26 mouse cellular contexts compared by ENCODE assay signal in the genomic region with DNA sequence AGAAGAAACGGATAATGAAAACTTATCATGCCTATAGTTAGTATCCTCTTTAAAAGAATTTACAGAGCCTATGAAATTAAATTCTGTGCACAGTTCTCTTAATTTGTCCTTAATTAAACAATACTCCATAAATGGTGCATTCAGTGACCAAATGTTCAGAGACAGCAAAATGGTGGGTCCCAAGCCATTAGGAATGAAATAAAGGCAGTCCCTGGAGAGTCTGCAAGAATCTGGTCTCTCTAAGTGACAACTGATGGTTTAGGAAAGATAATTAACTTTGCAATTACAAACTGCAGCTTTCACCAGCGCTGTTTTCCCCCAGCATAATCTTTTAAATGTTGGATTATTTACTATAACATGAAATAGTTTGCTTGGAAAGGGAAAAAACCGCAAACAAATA.
DNase-seq lines count a peak whose midpoint lies in the region; ATAC-seq lines count a peak whose summit lies in the region.
"Had no signal": no experiment of that assay in that cellular context is flagged by ENCODE, and none has a peak within 500 bp of the region (broad histone marks: within the 10 kb centered on the region; RNA-seq: fewer than 3 reads in every experiment).

No protein-coding gene starts in this region.

- no peaks in the 10 kb centered on the region for H3K4me1 ChIP-seq in hindbrain, embryonic 13.5 days (replicated peaks)
- no peaks in the 10 kb centered on the region for H3K4me1 ChIP-seq in hindbrain, embryonic 16.5 days (ENCODE audit: control insufficient read depth, insufficient read depth, low read depth, low read length)
- H3K4me1 ChIP-seq in midbrain, embryonic 14.5 days (ENCODE audit: control insufficient read depth, insufficient read depth, low read length) = no peaks in the 10 kb centered on the region
- no peaks in the 10 kb centered on the region for H3K4me1 ChIP-seq in midbrain, embryonic 16.5 days (ENCODE audit: control insufficient read depth, insufficient read depth, low read length)
- no peaks in the 10 kb centered on the region for H3K4me1 ChIP-seq in neural tube, embryonic 13.5 days (replicated peaks)
- no peaks in the 10 kb centered on the region for H3K4me1 ChIP-seq in neural tube, embryonic 15.5 days
- H3K4me1 ChIP-seq: embryonic facial prominence, embryonic 10.5 days; embryonic facial prominence, embryonic 12.5 days; forebrain, embryonic 13.5 days; forebrain, embryonic 15.5 days had no signal

- H3K27me3 ChIP-seq in hindbrain, embryonic 13.5 days = no peaks in the 10 kb centered on the region
- no peaks in the 10 kb centered on the region for H3K27me3 ChIP-seq in hindbrain, embryonic 16.5 days (replicated peaks; ENCODE audit: control insufficient read depth, insufficient read depth, low read length)
- no peaks in the 10 kb centered on the region for H3K27me3 ChIP-seq in midbrain, embryonic 14.5 days (ENCODE audit: control insufficient read depth, insufficient read depth, low read length)
- H3K27me3 ChIP-seq in midbrain, embryonic 16.5 days (ENCODE audit: control insufficient read depth, insufficient read depth, low read depth, low read length) = no peaks in the 10 kb centered on the region
- no peaks in the 10 kb centered on the region for H3K27me3 ChIP-seq in neural tube, embryonic 13.5 days
- H3K27me3 ChIP-seq in neural tube, embryonic 15.5 days (replicated peaks) = no peaks in the 10 kb centered on the region
- H3K27me3 ChIP-seq: CH12.LX; embryonic facial prominence, embryonic 12.5 days; forebrain, embryonic 13.5 days; forebrain, embryonic 15.5 days; Patski had no signal

- H3K9ac ChIP-seq in hindbrain, embryonic 13.5 days = no peak overlapping the region
- H3K9ac ChIP-seq in hindbrain, embryonic 16.5 days (ENCODE audit: low read depth, low read length) = no peak overlapping the region
- H3K9ac ChIP-seq in midbrain, embryonic 14.5 days (replicated peaks; ENCODE audit: low read length) = no peak overlapping the region
- H3K9ac ChIP-seq in midbrain, embryonic 16.5 days (ENCODE audit: low read depth, low read length) = no peak overlapping the region
- H3K9ac ChIP-seq in neural tube, embryonic 13.5 days = no peak overlapping the region
- no peak overlapping the region for H3K9ac ChIP-seq in neural tube, embryonic 15.5 days (replicated peaks)
- H3K9ac ChIP-seq: embryonic facial prominence, embryonic 12.5 days; forebrain, embryonic 13.5 days; forebrain, embryonic 15.5 days had no signal

- H3K4me3 ChIP-seq in hindbrain, embryonic 13.5 days = no peak overlapping the region
- no peak overlapping the region for H3K4me3 ChIP-seq in hindbrain, embryonic 16.5 days (ENCODE audit: low read length)
- H3K4me3 ChIP-seq in midbrain, embryonic 14.5 days (replicated peaks; ENCODE audit: low read depth, low read length) = no peak overlapping the region
- H3K4me3 ChIP-seq in midbrain, embryonic 16.5 days (ENCODE audit: low read depth, low read length) = no peak overlapping the region
- H3K4me3 ChIP-seq in neural tube, embryonic 13.5 days = no peak overlapping the region
- no peak overlapping the region for H3K4me3 ChIP-seq in neural tube, embryonic 15.5 days (replicated peaks)
- H3K4me3 ChIP-seq: embryonic facial prominence, embryonic 10.5 days; embryonic facial prominence, embryonic 12.5 days; forebrain, embryonic 13.5 days; forebrain, embryonic 15.5 days had no signal

- H3K27ac ChIP-seq in hindbrain, embryonic 13.5 days = no peak overlapping the region
- no peak overlapping the region for H3K27ac ChIP-seq in hindbrain, embryonic 16.5 days (ENCODE audit: low read depth, low read length)
- H3K27ac ChIP-seq in midbrain, embryonic 14.5 days (replicated peaks; ENCODE audit: low read depth, low read length) = no peak overlapping the region
- no peak overlapping the region for H3K27ac ChIP-seq in midbrain, embryonic 16.5 days (ENCODE audit: low read length)
- no peak overlapping the region for H3K27ac ChIP-seq in neural tube, embryonic 13.5 days (replicated peaks)
- H3K27ac ChIP-seq in neural tube, embryonic 15.5 days (replicated peaks) = no peak overlapping the region
- H3K27ac ChIP-seq: embryonic facial prominence, embryonic 10.5 days; embryonic facial prominence, embryonic 12.5 days; forebrain, embryonic 13.5 days; forebrain, embryonic 15.5 days had no signal

- 69% methylated on average over 3 of the region's 3 CpGs for WGBS in hindbrain, embryonic 13.5 days
- WGBS in hindbrain, embryonic 16.5 days = 67% methylated on average over 3 of the region's 3 CpGs
- WGBS in midbrain, embryonic 14.5 days = 83% methylated on average over 3 of the region's 3 CpGs
- 83% methylated on average over 3 of the region's 3 CpGs for WGBS in midbrain, embryonic 16.5 days
- 63% methylated on average over 3 of the region's 3 CpGs for WGBS in neural tube, embryonic 13.5 days
- WGBS in neural tube, embryonic 15.5 days = 46% methylated on average over 3 of the region's 3 CpGs

- 0 out of 2 replicates have a peak, but pooled peaks have one; percentile 61 for ATAC-seq in hindbrain, embryonic 13.5 days (ENCODE audit: low FRiP score)
- no peak; the same call in 1 of the 2 replicates for ATAC-seq in hindbrain, embryonic 16.5 days
- ATAC-seq in midbrain, embryonic 14.5 days (ENCODE audit: low FRiP score, low TSS enrichment) = no peak
- ATAC-seq in midbrain, embryonic 16.5 days = no peak
- ATAC-seq in neural tube, embryonic 13.5 days (ENCODE audit: low read depth) = peak; percentile 71
- no peak for ATAC-seq in neural tube, embryonic 15.5 days (ENCODE audit: low FRiP score)
- ATAC-seq: activated CD4-positive, CD25-positive, alpha-beta regulatory T cell, adult 4 months; CD4-positive, CD25-positive, alpha-beta regulatory T cell, adult 4 months; forebrain, embryonic 13.5 days; forebrain, embryonic 15.5 days; Patski had no signal

- no peak overlapping the region for H3K4me2 ChIP-seq in hindbrain, embryonic 13.5 days
- no peak overlapping the region for H3K4me2 ChIP-seq in hindbrain, embryonic 16.5 days (ENCODE audit: low read length)
- no peak overlapping the region for H3K4me2 ChIP-seq in midbrain, embryonic 14.5 days (ENCODE audit: low read length)
- H3K4me2 ChIP-seq in midbrain, embryonic 16.5 days (ENCODE audit: low read length) = no peak overlapping the region
- no peak overlapping the region for H3K4me2 ChIP-seq in neural tube, embryonic 13.5 days
- 0 out of 2 replicates have a peak overlapping the region, but pooled peaks have one; percentile 11 for H3K4me2 ChIP-seq in neural tube, embryonic 15.5 days
- H3K4me2 ChIP-seq: embryonic facial prominence, embryonic 12.5 days; forebrain, embryonic 13.5 days; forebrain, embryonic 15.5 days had no signal

- H3K36me3 ChIP-seq in hindbrain, embryonic 13.5 days = no peaks in the 10 kb centered on the region
- no peaks in the 10 kb centered on the region for H3K36me3 ChIP-seq in hindbrain, embryonic 16.5 days (ENCODE audit: control insufficient read depth, insufficient read depth, low read length)
- H3K36me3 ChIP-seq in midbrain, embryonic 14.5 days (ENCODE audit: control insufficient read depth, insufficient read depth, low read length) = no peaks in the 10 kb centered on the region
- no peaks in the 10 kb centered on the region for H3K36me3 ChIP-seq in midbrain, embryonic 16.5 days (ENCODE audit: control insufficient read depth, insufficient read depth, low read length)
- no peaks in the 10 kb centered on the region for H3K36me3 ChIP-seq in neural tube, embryonic 13.5 days
- H3K36me3 ChIP-seq in neural tube, embryonic 15.5 days = no peaks in the 10 kb centered on the region
- H3K36me3 ChIP-seq: embryonic facial prominence, embryonic 10.5 days; embryonic facial prominence, embryonic 12.5 days; forebrain, embryonic 15.5 days; G1E had no signal

- peak; percentile 4 for DNase-seq in midbrain, embryonic 14.5 days
- no peak for DNase-seq in neural tube, embryonic 10.5 days (ENCODE audit: extremely low spot score, low spot score)
- no peak for DNase-seq in spleen, postnatal 4 days (ENCODE audit: low spot score in 2 of 2)
- DNase-seq: adrenal gland, adult 8-10 months; adrenal gland, postnatal 14 days; adrenal gland, postnatal 36 days; B cell, adult 2 months; cerebellum, adult 11 months; cerebellum, adult 18-20 months; cerebellum, adult 8-10 months; cerebellum, adult 9-11 months; cerebellum, postnatal 25 days had no signal

- no peaks in the 10 kb centered on the region for H3K9me3 ChIP-seq in hindbrain, embryonic 13.5 days
- H3K9me3 ChIP-seq in hindbrain, embryonic 16.5 days (ENCODE audit: control insufficient read depth, low read length) = no peaks in the 10 kb centered on the region
- H3K9me3 ChIP-seq in midbrain, embryonic 14.5 days (ENCODE audit: control insufficient read depth, low read length) = no peaks in the 10 kb centered on the region
- H3K9me3 ChIP-seq in midbrain, embryonic 16.5 days (replicated peaks; ENCODE audit: control insufficient read depth, low read length, poor library complexity, severe bottlenecking) = no peaks in the 10 kb centered on the region
- H3K9me3 ChIP-seq in neural tube, embryonic 13.5 days = no peaks in the 10 kb centered on the region
- no peaks in the 10 kb centered on the region for H3K9me3 ChIP-seq in neural tube, embryonic 15.5 days (replicated peaks)
- H3K9me3 ChIP-seq: embryonic facial prominence, embryonic 10.5 days; embryonic facial prominence, embryonic 12.5 days; forebrain, embryonic 13.5 days; forebrain, embryonic 15.5 days had no signal

Comparison
In these comparisons a context has a peak if more than half of its experiments do, and no peak if none do; other contexts are left out.
1. ATAC-seq: peak in hindbrain, embryonic 13.5 days (single experiment) and neural tube, embryonic 13.5 days (single experiment); none in hindbrain, embryonic 16.5 days (single experiment), midbrain, embryonic 14.5 days (single experiment), midbrain, embryonic 16.5 days (single experiment) and neural tube, embryonic 15.5 days (single experiment).